Mouse (Mus musculus) lung, postnatal 25 days (tissue): ENCODE results near the gene Exosc1.

Experiments
- DNase-seq: peaks from one replicate; pipeline ENCODE4 v3.0.0; 2022; ENCODE audit warnings: low spot score

Gene Exosc1

GRCm38 (mm10) chr19:41874356-41874755 is 58.9 kb downstream of the Exosc1 start:
- no peak for DNase-seq
